Mouse (Mus musculus): ENCODE measurements around the gene Arfgap1.

The Arfgap1 gene

GRCm38 (mm10) chr2:180986449-180986848 is 19.4 kb downstream of the Arfgap1 start, which contains the start of gene Col20a1:
TSS of gene Col20a1 (plus strand) at chr2:180986535.
- no peak for DNase-seq

GRCm38 (mm10) chr2:180987001-180987400 is 20.0 kb downstream of the Arfgap1 start:
- DNase-seq, result no peak

- DNase-seq, result no peak
Observed at GRCm38 (mm10) chr2:180987432-180988030, 20.5 kb downstream of the Arfgap1 start.

GRCm38 (mm10) chr2:180988347-180988913 is 21.4 kb downstream of the Arfgap1 start:
- DNase-seq, result no peak

GRCm38 (mm10) chr2:180988948-180989347 is 21.9 kb downstream of the Arfgap1 start:
- DNase-seq, result no peak

- no peak for DNase-seq
Observed at GRCm38 (mm10) chr2:180990347-180990746, 23.3 kb downstream of the Arfgap1 start.

- no peak for DNase-seq
Observed at GRCm38 (mm10) chr2:180994360-180994759, 27.3 kb downstream of the Arfgap1 start.

GRCm38 (mm10) chr2:180995457-180995856 is 28.4 kb downstream of the Arfgap1 start:
- no peak for DNase-seq

- DNase-seq, result peak; percentile 38
Observed at GRCm38 (mm10) chr2:180996436-180996835, 29.4 kb downstream of the Arfgap1 start.

GRCm38 (mm10) chr2:180996905-180997304 is 29.9 kb downstream of the Arfgap1 start:
- DNase-seq, result no peak

GRCm38 (mm10) chr2:181007054-181007453 is 40.0 kb downstream of the Arfgap1 start:
- DNase-seq, result no peak

GRCm38 (mm10) chr2:181008339-181008738 is 41.3 kb downstream of the Arfgap1 start:
- DNase-seq, result no peak

- DNase-seq, result no peak
Observed at GRCm38 (mm10) chr2:181031406-181031934, 64.4 kb downstream of the Arfgap1 start.

Data from cerebellum, adult 11-12 months (tissue).